Mouse (Mus musculus): ENCODE results near the gene Olfr1341.

DNA sequence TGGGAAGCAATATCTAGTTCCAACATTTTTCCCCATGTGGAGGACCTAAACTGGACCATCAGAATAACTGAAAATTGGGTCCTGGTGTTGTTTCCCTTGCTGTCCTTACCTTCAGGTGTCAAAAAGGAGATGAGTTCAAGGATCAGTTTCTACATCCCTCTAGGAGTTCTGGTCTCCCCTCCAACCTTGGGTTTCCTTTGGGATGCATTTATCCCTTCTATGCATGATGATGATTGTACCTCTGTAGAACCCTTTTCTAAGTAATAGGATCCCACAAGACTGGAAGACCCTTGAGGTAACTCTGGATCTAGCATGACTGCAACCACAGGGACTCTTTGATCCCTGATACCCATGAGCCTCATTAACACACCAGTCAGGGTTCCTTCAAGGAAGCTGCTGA lies 16.5 kb downstream of the Olfr1341 start, which contains the start of gene Olfr1340:
- TF ChIP-seq CTCF (conservative IDR thresholded peaks at IDR 0.05; ENCODE audit: low read length) (no peak), POU5F1 (IDR thresholded peaks at IDR 0.05; ENCODE audit: borderline replicate concordance, low read length) (no peak)
